Mouse (Mus musculus) testis, adult 2 months (tissue): Measurements from ENCODE around the gene Foxn4. TPM values are rescaled to one million over a fixed set of nuclear protein-coding genes. Genes with fewer than 3 reads are reported as not detected.

ENCODE experiments used
- H3K27ac ChIP-seq: fragments of 200-500 bp; 2 replicates; pipeline ENCODE4 v1.5.1; 2012; ENCODE audit warnings: low read depth, low read length; ENCODE audit not compliant: control insufficient read depth, insufficient read depth
- H3K27me3 ChIP-seq: fragments of 200-500 bp; 2 replicates; pipeline ENCODE4 v1.6.1; 2012; ENCODE audit warnings: mild to moderate bottlenecking, low read length, moderate library complexity; ENCODE audit not compliant: control insufficient read depth, insufficient read depth
- H3K36me3 ChIP-seq: fragments of 200-500 bp; 2 replicates; pipeline ENCODE4 v1.6.1; 2012; ENCODE audit warnings: mild to moderate bottlenecking, low read length; ENCODE audit not compliant: control insufficient read depth, insufficient read depth
- H3K4me1 ChIP-seq: fragments of 200-500 bp; 2 replicates; pipeline ENCODE4 v1.6.1; 2012; ENCODE audit warnings: low read length; ENCODE audit not compliant: control insufficient read depth, insufficient read depth
- H3K4me3 ChIP-seq: fragments of 200-500 bp; 2 replicates; pipeline ENCODE4 v1.5.1; 2012; ENCODE audit warnings: low read depth, mild to moderate bottlenecking, low read length, moderate library complexity, mixed read lengths; ENCODE audit not compliant: control insufficient read depth
- CTCF ChIP-seq: fragments of 200-500 bp; IDR thresholded peaks from 2 replicates; pipeline ENCODE4 v1.5.1; 2012; ENCODE audit warnings: low read depth, mild to moderate bottlenecking, inconsistent platforms, low read length, moderate library complexity; ENCODE audit not compliant: control insufficient read depth, insufficient read depth, insufficient replicate concordance
- POLR2A ChIP-seq: fragments of 200-500 bp; IDR thresholded peaks from 2 replicates; pipeline ENCODE4 v1.6.1; 2012; ENCODE audit warnings: low read depth, mild to moderate bottlenecking, inconsistent platforms, low read length, moderate library complexity; ENCODE audit not compliant: control insufficient read depth
- polyA plus RNA-seq: library from polyadenylated mRNA; depleted of rRNA; stranded (reverse); fragments of >200 nt; gene quantifications from 2 replicates; pipeline ENCODE4 v1.2.3, GENCODE M21; 2012

The Foxn4 gene
- polyA plus RNA-seq, 1 experiment, result 0.49 TPM

DNA sequence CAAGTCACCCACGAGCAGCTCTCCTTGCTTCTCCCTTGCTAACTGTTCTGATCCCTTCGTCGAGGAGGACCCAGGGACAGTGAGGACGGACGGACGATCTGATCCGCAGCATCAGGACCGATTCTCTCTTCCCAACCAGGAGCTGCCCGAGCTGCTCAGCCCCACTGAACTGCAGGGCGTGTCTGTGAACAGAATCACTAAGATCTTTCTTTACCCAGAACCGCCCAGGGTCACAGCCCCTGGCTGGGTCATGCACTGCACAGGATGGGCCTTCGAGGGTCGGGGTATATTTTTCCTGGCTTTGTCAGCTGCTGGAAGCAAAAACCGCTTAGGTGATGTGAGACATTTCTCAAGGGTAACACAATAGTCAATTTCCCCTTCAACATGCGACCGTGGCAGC lies 2.4 kb upstream of the Foxn4 start:
- Histone ChIP-seq H3K36me3 (no peaks in the 10 kb centered on the region), H3K4me3 (no peak overlapping the region), H3K27me3 (no peaks in the 10 kb centered on the region; the same call in 1 of the 2 replicates), H3K4me1 (peaks cover 11% of the 10 kb centered on the region), H3K27ac (no peak overlapping the region)
- TF ChIP-seq POLR2A (no peak), CTCF (no peak)

DNA sequence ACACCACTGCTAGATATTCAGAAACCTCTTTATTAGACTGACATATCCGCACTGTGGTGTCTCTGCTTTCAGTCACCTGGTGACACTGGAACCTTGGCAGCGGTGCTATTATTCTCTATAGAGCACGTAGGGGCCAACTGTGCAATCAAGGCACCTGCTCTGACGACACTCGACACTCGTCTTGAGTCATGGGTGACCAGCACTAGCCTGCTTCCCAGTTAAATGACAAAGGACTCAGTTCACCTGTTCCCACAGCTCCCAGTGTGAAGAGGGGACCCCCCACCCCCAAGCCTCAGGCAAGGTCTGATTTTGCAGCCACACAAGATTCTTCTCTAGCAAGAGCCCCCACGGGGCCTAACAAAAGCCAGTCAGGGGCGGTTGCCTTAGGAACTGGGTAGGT lies 1.7 kb upstream of the Foxn4 start:
- no peaks in the 10 kb centered on the region; the same call in 1 of the 2 replicates for H3K27me3 ChIP-seq
- peaks cover 11% of the 10 kb centered on the region for H3K4me1 ChIP-seq

DNA sequence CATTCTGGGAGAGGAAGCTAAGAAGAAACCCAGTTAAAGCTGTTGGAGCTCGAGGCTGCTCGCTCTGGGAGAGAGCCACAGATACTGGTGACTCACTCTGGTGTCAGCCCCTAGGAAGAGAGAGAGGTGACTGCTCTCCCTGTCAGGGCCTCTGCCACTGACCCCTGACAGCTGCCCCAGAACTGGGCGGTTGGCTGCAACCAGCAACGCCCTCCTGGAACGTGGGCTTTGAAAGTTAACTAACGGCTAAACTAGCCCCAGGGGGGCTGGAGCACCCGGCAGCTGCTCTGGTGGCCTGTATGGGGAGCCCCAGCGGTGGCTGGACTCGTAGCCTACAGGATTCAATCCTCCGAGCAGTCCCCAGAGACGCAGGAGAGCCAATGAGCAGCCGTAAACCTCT lies 3.6 kb downstream of the Foxn4 start:
- Histone ChIP-seq H3K27ac (no peak overlapping the region), H3K36me3 (no peaks in the 10 kb centered on the region), H3K4me1 (peaks cover 11% of the 10 kb centered on the region), H3K4me3 (no peak overlapping the region), H3K27me3 (no peaks in the 10 kb centered on the region; the same call in 1 of the 2 replicates)
- TF ChIP-seq CTCF (no peak), POLR2A (no peak)

More for the DNA sequence above, 1.7 kb upstream of the Foxn4 start:
- Histone ChIP-seq H3K36me3 (no peaks in the 10 kb centered on the region), H3K27ac (no peak overlapping the region), H3K4me3 (no peak overlapping the region)
- no peak for TF ChIP-seq CTCF
- TF ChIP-seq POLR2A, result no peak

DNA sequence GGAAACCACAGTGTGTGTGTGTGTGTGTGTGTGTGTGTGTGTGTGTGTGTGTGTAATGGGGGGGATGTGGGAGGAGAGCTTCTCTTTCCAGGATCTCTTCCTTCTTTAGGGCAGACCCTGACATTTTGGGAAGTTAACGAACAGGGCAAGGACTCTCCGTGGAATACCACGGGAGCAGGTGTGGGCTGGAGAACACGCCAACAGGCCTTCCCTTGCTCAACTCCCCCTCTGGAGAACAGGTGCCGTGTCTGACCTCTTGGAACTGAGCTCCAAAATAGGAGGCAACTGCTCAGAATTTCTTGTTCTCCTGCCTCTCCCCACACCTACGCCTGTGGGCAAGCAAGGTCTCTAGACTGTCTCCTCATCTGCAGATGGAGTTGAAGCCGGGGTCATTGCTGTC lies 4.1 kb downstream of the Foxn4 start:
- no peaks in the 10 kb centered on the region for H3K36me3 ChIP-seq
- no peak overlapping the region for H3K27ac ChIP-seq
- no peak overlapping the region for H3K4me3 ChIP-seq
- no peaks in the 10 kb centered on the region; the same call in 1 of the 2 replicates for H3K27me3 ChIP-seq
- TF ChIP-seq CTCF (no peak), POLR2A (no peak)
- peaks cover 11% of the 10 kb centered on the region for H3K4me1 ChIP-seq

DNA sequence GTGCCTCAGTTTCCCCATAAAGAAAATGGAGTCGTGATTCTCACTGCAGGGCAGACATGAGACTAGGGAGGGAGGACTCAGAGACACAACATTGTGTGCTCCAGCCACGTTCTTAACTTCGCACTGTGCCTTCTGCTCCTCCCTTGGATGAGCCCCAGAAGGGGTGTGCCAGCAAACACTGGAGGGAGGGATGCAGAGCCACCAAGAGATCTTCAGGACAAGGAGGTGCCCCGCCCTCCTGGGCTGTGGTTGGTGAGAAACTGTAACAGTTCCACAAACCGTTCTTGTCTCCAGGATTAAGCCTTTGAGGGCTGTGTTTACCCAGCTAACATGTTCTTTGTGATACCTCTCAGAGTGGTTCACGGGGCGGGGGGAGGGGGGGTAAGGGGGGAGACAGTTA lies 5.0 kb downstream of the Foxn4 start:
- no peaks in the 10 kb centered on the region; the same call in 1 of the 2 replicates for H3K27me3 ChIP-seq
- H3K4me1 ChIP-seq, result peaks cover 4% of the 10 kb centered on the region
- TF ChIP-seq CTCF (no peak), POLR2A (no peak)
- H3K4me3 ChIP-seq, result no peak overlapping the region
- no peaks in the 10 kb centered on the region for H3K36me3 ChIP-seq
- H3K27ac ChIP-seq, result no peak overlapping the region

DNA sequence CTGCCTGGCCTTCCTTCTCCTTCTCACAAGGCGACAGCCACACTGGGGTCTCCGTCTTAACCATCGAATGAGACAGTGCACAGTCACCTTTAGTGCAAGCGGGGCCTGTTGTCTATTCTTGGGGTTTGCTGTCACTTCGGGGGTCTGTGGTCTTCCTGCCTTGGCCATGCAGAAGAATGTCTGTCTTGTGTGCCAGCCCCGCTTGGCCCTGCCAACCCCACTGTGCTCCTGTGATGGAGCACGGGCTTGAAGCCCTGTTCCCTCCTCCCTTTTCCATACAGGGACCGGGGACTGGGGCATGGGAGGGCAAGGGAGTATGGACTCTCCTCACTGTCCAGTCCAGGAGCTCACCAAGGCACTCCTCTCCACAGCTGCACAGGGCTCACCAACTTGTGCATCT lies 8.8 kb downstream of the Foxn4 start:
- no peak overlapping the region for H3K4me3 ChIP-seq
- no peaks in the 10 kb centered on the region for H3K4me1 ChIP-seq
- TF ChIP-seq CTCF (no peak), POLR2A (no peak)
- no peaks in the 10 kb centered on the region for H3K36me3 ChIP-seq
- no peak overlapping the region for H3K27ac ChIP-seq
- no peaks in the 10 kb centered on the region for H3K27me3 ChIP-seq

DNA sequence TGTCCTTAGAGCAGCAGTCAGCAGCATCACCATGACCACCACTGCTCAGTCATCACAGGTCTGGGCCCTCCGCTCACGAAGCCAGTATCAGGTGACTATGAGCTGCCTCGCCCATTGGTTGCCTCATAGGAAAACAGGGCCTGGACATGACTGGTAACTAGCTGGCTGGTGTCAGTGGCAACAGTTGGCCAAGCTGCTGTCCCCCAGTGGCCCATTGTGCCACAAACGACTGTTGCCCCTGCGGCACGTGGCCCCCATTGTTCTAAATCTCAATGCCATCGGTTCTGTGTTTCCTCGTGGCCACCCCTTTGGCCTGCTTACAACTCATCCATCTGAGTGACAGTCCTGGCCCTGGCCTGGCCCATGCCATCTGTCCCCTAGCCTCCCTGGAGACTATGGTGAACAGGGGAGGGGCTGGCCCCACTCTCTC lies 9.6 kb downstream of the Foxn4 start:
- no peak overlapping the region for H3K27ac ChIP-seq
- no peak overlapping the region for H3K4me3 ChIP-seq
- no peaks in the 10 kb centered on the region for H3K4me1 ChIP-seq
- no peaks in the 10 kb centered on the region for H3K36me3 ChIP-seq
- no peaks in the 10 kb centered on the region for H3K27me3 ChIP-seq
- TF ChIP-seq CTCF (no peak), POLR2A (no peak)

DNA sequence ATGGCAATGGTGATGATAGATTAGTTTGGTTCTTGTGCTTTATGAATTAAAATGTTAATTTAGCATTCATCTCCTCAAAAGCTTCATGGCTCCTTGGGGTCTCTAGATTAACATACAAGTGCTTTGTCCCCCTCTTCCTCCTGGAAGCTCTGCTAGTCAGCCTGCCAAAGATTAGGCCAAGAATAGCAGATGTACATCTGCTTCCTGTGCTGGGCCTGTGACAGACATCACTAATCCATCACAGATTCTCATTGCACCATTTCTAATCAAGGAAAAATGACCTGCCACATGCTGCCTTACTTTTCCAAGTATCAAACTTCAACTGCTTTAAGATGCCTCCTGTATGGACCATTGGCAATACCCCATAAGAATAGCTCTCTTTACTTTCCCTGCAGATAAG lies 12.1 kb downstream of the Foxn4 start:
- Histone ChIP-seq H3K27ac (no peak overlapping the region), H3K4me3 (no peak overlapping the region), H3K4me1 (no peaks in the 10 kb centered on the region), H3K36me3 (no peaks in the 10 kb centered on the region), H3K27me3 (no peaks in the 10 kb centered on the region)
- TF ChIP-seq POLR2A, result no peak
- TF ChIP-seq CTCF, result no peak
